Mouse (Mus musculus): ENCODE measurements around the gene Amh. TPM values are rescaled to one million over a fixed set of nuclear protein-coding genes. Genes with fewer than 3 reads are reported as not detected.

Amh gene
- 0.21 and 0.27 TPM in 2 replicates for polyA plus RNA-seq (2015; fragmentation: Nextera tagmentation; extraction: Ambion mirVana)

GRCm38 (mm10) chr10:80804916-80805315 is at the start of gene Amh:
Amh (plus strand) TSS chr10:80805243.

GRCm38 (mm10) chr10:80798150-80799006 is 6.7 kb upstream of the Amh start, which contains the start of the genes Sf3a2 and Plekhj1:
Sf3a2 (plus strand) TSS chr10:80798198.
Plekhj1 (minus strand) TSS chr10:80798626.

GRCm38 (mm10) chr10:80813366-80813765 is 8.3 kb downstream of the Amh start, which contains the start of gene Jsrp1:
Jsrp1 (minus strand) TSS chr10:80813498.

GRCm38 (mm10) chr10:80826151-80827062 is 21.4 kb downstream of the Amh start, which contains the start of gene Oaz1:
Oaz1 (plus strand) TSS chr10:80826656.

GRCm38 (mm10) chr10:80843931-80844547 is 39.0 kb downstream of the Amh start, which contains the start of gene Lingo3:
Lingo3 (minus strand) TSS chr10:80844039.

GRCm38 (mm10) chr10:80854913-80855748 is 50.1 kb downstream of the Amh start, which contains the start of the genes Lsm7 and Sppl2b:
Lsm7 (minus strand) TSS chr10:80855209.
Sppl2b (plus strand) TSS chr10:80855275.

MicroRNAs encoded within 50 kb of the gene (microRNA counts, 519-probe panel; counts per million panel counts)
- 40.5 counts per million for microRNA mmu-miR-1982

Small RNAs within 50 kb of the gene (microRNA-seq; reads per million reads assigned to microRNA genes)
- 5.2 reads per million, percentile 12 among the genes with 10 or more reads in this experiment for gene Mir1982

Other genes with a start within 250 kb of the Amh start
- 23.8 and 28.1 TPM in 2 replicates for gene Rexo1, start 243.7 kb upstream of the Amh start, polyA plus RNA-seq (2015; fragmentation: Nextera tagmentation; extraction: Ambion mirVana)
- gene Klf16, start 227.9 kb upstream of the Amh start, polyA plus RNA-seq (2015; fragmentation: Nextera tagmentation; extraction: Ambion mirVana) = 6.8 and 7.9 TPM in 2 replicates
- gene Abhd17a, start 214.9 kb upstream of the Amh start, polyA plus RNA-seq (2015; fragmentation: Nextera tagmentation; extraction: Ambion mirVana) = 231 and 233 TPM in 2 replicates
- gene Scamp4, start 202.4 kb upstream of the Amh start, polyA plus RNA-seq (2015; fragmentation: Nextera tagmentation; extraction: Ambion mirVana) = 73.3 and 73.4 TPM in 2 replicates
- gene Adat3, start 202.4 kb upstream of the Amh start, polyA plus RNA-seq (2015; fragmentation: Nextera tagmentation; extraction: Ambion mirVana) = 3.3 and 5.1 TPM in 2 replicates
- 1.1 and 1.5 TPM in 2 replicates for gene Gm49322, start 199.2 kb upstream of the Amh start, polyA plus RNA-seq (2015; fragmentation: Nextera tagmentation; extraction: Ambion mirVana)
- gene Csnk1g2, start 182.4 kb upstream of the Amh start, polyA plus RNA-seq (2015; fragmentation: Nextera tagmentation; extraction: Ambion mirVana) = 97.4 and 99.0 TPM in 2 replicates
- 115 and 116 TPM in 2 replicates for gene Btbd2, start 148.2 kb upstream of the Amh start, polyA plus RNA-seq (2015; fragmentation: Nextera tagmentation; extraction: Ambion mirVana)
- gene Mknk2, start 127.1 kb upstream of the Amh start, polyA plus RNA-seq (2015; fragmentation: Nextera tagmentation; extraction: Ambion mirVana) = 39.0 and 43.5 TPM in 2 replicates
- gene Mob3a, start 103.3 kb upstream of the Amh start, polyA plus RNA-seq (2015; fragmentation: Nextera tagmentation; extraction: Ambion mirVana) = 38.3 and 41.4 TPM in 2 replicates
- gene Izumo4, start 103.1 kb upstream of the Amh start, polyA plus RNA-seq (2015; fragmentation: Nextera tagmentation; extraction: Ambion mirVana) = 42.0 and 58.3 TPM in 2 replicates
- 107 and 110 TPM in 2 replicates for gene Ap3d1, start 63.0 kb upstream of the Amh start, polyA plus RNA-seq (2015; fragmentation: Nextera tagmentation; extraction: Ambion mirVana)
- gene Dot1l, start 50.0 kb upstream of the Amh start, polyA plus RNA-seq (2015; fragmentation: Nextera tagmentation; extraction: Ambion mirVana) = 11.0 and 15.3 TPM in 2 replicates
- gene Sf3a2, start 7.0 kb upstream of the Amh start, polyA plus RNA-seq (2015; fragmentation: Nextera tagmentation; extraction: Ambion mirVana) = 44.2 and 49.1 TPM in 2 replicates
- 108 and 123 TPM in 2 replicates for gene Plekhj1, start 6.6 kb upstream of the Amh start, polyA plus RNA-seq (2015; fragmentation: Nextera tagmentation; extraction: Ambion mirVana)
- gene Jsrp1, start 8.3 kb downstream of the Amh start, polyA plus RNA-seq (2015; fragmentation: Nextera tagmentation; extraction: Ambion mirVana) = 2.4 and 2.7 TPM in 2 replicates
- 1,152 and 1,281 TPM in 2 replicates for gene Oaz1, start 21.4 kb downstream of the Amh start, polyA plus RNA-seq (2015; fragmentation: Nextera tagmentation; extraction: Ambion mirVana)
- gene Lingo3, start 38.8 kb downstream of the Amh start, polyA plus RNA-seq (2015; fragmentation: Nextera tagmentation; extraction: Ambion mirVana) = 28.9 and 30.1 TPM in 2 replicates
- gene Lsm7, start 50.0 kb downstream of the Amh start, polyA plus RNA-seq (2015; fragmentation: Nextera tagmentation; extraction: Ambion mirVana) = 271 and 277 TPM in 2 replicates
- 79.8 and 90.2 TPM in 2 replicates for gene Sppl2b, start 50.0 kb downstream of the Amh start, polyA plus RNA-seq (2015; fragmentation: Nextera tagmentation; extraction: Ambion mirVana)
- 0.10 and 0.27 TPM in 2 replicates for gene Tmprss9, start 66.6 kb downstream of the Amh start, polyA plus RNA-seq (2015; fragmentation: Nextera tagmentation; extraction: Ambion mirVana)
- gene Timm13, start 95.7 kb downstream of the Amh start, polyA plus RNA-seq (2015; fragmentation: Nextera tagmentation; extraction: Ambion mirVana) = 389 and 390 TPM in 2 replicates
- 20.9 and 25.2 TPM in 2 replicates for gene Lmnb2, start 113.0 kb downstream of the Amh start, polyA plus RNA-seq (2015; fragmentation: Nextera tagmentation; extraction: Ambion mirVana)
- 9.8 and 11.4 TPM in 2 replicates for gene Gadd45b, start 124.8 kb downstream of the Amh start, polyA plus RNA-seq (2015; fragmentation: Nextera tagmentation; extraction: Ambion mirVana)
- 26.8 and 31.7 TPM in 2 replicates for gene Gng7, start 209.7 kb downstream of the Amh start, polyA plus RNA-seq (2015; fragmentation: Nextera tagmentation; extraction: Ambion mirVana)
- gene Diras1, start 220.4 kb downstream of the Amh start, polyA plus RNA-seq (2015; fragmentation: Nextera tagmentation; extraction: Ambion mirVana) = 70.0 and 88.4 TPM in 2 replicates
- 36.6 and 41.3 TPM in 2 replicates for gene Slc39a3, start 232.2 kb downstream of the Amh start, polyA plus RNA-seq (2015; fragmentation: Nextera tagmentation; extraction: Ambion mirVana)

All from neural tube, postnatal 0 days (tissue).